Mouse (Mus musculus) lung, postnatal 10 days (tissue): ENCODE results near the gene Sowahd.
"Not testable (repeated sequence)": the region's sequence is repeated elsewhere in the genome, so short reads cannot be mapped to it uniquely, and the experiment has no call there.

Experiments used
- DNase-seq: peaks from one replicate; pipeline ENCODE4 v3.0.0; 2021

The Sowahd gene

GRCm38 (mm10) chrX:37048066-37048889 is at the start of gene Sowahd:
Sowahd (plus strand) TSS chrX:37048845.
- DNase-seq = peak; percentile 2

DNA sequence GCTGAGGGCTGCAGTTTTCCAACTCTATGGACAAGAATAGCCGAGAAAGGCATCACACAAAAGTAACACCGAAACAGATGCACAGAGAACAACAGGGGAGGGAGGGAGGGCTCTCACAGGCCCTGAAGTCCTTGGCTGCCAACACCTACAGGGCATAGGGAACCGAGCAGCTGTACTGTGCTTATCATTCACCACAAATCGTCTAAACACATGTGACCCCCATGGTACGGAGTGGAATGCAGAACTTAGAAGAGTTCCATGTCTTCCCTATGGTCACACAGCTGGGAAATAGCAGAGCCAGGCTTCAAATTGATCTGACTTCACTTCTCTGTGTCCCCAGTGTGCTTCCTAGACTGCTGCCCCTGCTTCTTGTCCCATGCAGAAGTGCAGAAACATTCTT is 34.8 kb upstream of the Sowahd start:
- DNase-seq = peak; percentile 5

DNA sequence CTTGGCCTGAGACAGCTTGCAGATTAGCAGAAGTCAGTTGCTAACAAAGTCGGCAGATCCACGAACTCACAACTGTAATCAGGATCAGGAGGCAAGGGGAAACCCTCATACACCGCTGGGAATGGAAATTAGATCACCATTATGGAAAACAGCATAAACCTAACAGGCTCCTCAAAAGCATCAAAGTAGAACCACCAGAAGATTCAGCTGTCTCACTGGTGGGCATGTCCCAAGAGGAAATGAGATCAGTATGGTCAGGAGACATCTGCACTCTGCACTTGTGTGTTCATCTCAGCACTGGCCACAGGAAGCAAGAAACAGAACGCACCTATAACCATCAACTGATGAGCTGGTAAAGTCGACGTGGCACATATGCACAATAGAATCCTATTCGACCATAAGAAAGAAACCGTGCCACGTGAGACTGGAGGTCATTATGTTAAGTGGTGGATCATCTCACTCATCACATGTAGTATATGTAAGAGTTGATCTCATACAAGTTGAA is 30.4 kb upstream of the Sowahd start:
- DNase-seq = no peak

GRCm38 (mm10) chrX:37019045-37019444 is 29.6 kb upstream of the Sowahd start:
- no peak for DNase-seq

DNA sequence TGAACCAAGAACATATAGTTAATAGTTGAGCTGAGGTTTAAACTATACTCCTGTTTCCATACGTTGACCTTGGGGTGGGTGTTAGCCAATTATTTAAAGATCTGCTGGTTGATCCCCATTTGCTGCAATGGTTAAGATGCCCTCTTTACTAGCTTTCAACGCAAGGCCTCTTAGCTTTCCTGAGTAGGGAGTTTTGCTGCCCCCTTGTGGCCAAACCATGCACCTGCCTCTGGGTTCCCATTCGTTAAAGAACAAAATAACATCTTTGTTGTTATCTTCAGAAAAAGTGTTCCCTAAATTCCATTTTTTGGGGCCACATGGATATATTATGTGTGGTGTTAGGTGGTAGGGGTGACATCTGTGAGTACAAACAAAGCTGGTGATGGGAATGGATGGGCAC is 26.0 kb upstream of the Sowahd start:
- DNase-seq = peak; percentile 66

GRCm38 (mm10) chrX:37023652-37024309 is 24.9 kb upstream of the Sowahd start:
- peak; percentile 43 for DNase-seq

- DNase-seq = peak; percentile 22
These were observed 20.3 kb upstream of the Sowahd start for GRCm38 (mm10) chrX:37028378-37028777.

GRCm38 (mm10) chrX:37042726-37043125 is 5.9 kb upstream of the Sowahd start:
- peak; percentile 47 for DNase-seq

DNA sequence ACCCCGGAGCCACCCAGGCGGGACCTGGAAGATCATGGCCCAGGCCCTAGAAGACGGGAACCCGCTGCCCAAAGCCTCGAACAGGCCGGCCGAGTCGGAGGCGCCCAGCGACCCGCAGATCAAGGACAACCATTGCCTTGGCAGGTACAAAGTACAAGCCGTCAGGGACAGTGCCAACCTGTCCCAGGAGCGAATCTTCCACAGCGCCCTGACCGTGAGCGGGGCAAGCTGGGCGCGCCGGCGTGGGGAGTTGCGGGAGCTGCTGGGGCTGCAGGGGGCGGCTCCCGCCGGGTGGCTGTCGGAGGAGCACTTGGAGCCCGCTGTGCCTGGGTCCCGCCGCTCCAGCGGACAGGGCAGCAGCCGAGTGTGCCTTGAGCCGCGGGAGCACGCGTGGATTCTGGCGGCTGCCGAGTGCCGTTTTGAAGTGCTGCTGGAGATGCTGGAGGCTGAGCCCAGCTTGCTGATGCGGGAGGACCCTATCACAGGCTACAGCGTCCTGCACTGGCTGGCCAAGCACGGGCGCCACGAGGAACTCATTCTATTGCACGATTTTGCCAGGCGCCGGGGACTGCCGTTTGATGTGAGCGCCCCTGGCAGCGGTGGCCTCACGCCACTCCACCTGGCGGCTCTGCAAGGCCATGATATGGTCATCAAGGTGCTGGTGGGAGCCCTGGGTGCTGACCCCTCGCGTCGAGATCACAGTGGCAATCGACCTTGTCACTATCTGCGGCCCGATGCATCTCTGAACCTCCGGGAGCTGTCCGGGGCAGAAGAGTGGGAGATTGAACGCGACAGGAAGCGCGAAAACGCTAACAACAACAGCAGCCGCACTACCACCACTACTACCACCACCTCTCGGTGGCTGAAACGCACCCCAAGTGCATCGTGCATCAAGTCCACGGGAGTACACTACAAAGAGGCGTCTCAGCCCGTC is 512 bp downstream of the Sowahd start:
- no peak for DNase-seq

GRCm38 (mm10) chrX:37063902-37064301 is 15.3 kb downstream of the Sowahd start:
- no peak for DNase-seq

GRCm38 (mm10) chrX:37067299-37067698 is 18.7 kb downstream of the Sowahd start:
- no peak for DNase-seq

DNA sequence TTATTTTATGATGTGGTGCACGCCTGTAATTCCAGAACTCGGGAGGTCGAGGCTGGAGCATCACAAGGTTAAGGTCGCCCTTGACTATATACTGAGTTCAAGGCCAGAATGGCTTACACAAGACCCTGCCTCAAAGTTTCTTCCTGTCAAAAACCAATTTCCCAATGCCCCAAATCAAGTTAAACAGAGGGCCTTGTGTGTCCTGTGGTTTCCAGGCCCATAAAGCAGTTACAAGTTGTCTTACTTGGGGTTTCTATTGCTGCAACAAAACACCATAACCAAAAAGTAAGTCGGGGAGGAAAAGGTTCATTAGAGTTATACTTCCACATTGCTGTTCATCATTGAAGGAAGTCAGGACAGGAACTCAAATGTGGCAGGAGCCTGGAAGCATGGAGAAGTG is 20.1 kb downstream of the Sowahd start:
- DNase-seq = no peak

DNA sequence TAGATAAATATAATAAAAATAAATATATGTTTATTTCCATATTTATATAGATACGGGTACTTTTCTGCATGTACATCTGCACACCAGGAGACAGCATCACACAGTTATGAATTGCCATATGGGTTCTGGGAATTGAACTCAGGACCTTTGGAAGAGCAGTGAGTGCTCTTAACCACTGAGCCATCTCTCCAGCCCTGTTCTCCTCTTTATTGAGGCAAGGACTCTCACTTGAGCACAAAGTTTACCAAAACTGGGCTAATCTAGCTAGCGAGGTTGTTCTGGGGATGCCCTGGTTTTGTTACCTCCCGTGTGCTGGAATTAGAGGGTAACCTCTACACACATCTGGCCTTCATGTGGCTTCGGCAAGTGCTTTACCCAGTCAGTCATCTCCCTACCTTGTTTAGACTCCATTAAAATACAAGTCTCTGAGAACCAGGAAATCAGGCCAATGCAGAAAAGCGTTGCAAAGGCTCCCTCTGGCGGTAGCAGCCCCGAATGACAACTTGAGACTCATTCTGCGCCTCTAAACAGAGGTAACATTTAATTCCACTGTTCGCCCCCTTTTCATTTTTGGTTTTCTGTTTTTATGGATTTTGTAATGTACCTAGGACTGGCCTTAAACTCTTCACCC is 25.7 kb downstream of the Sowahd start:
- peak; percentile 48 for DNase-seq

- no peak for DNase-seq
These were observed 28.0 kb downstream of the Sowahd start for GRCm38 (mm10) chrX:37076651-37077050.

DNA sequence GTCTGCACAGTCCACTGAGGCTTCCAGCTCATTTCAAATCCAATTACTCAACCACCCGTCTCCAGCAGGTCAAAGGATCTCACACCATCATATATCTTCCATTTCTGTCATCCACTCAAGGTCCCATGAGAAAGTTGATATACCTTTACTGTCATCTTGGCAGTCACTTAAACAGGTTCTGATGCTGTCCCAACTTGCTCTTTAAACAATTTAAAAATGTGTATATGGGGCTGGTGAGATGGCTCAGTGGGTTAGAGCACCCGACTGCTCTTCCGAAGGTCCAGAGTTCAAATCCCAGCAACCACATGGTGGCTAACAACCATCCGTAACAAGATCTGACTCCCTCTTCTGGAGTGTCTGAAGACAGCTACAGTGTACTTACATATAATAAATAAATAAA is 31.7 kb downstream of the Sowahd start:
- DNase-seq = not testable (repeated sequence)

GRCm38 (mm10) chrX:37081194-37081593 is 32.5 kb downstream of the Sowahd start:
- no peak for DNase-seq

DNA sequence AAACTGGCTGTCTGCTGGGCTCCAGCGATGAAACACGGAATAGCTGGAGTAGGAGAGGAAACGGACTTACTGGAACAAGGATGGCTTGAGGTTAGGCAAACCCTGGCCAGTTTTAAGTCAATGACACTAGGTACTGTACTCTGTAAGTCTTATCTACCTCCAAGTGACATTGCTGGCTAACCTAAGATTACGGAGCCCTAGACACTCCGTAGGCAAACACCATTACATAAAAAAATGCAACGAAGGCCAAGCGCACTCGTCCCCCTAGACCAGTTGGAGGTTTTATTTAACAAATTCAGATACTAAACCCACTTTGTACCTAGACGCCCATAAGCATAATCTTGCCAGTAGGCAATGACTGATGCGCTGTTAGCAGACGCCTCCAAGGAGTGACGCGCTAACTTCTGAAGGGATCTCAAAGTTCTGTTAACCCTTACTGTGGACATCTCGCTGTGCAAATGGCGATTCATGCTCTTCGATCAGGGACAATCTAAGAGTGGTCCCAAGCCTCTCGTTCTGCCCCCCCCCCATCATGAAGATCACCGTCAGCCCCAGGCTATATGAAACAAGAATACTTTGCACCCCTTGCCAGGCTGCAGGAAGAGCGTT is 35.8 kb downstream of the Sowahd start:
- DNase-seq = peak; percentile 11

GRCm38 (mm10) chrX:37084927-37085660 is 36.4 kb downstream of the Sowahd start, which contains the start of gene Rpl39:
Rpl39 (minus strand) TSS chrX:37085402.
- DNase-seq = peak; percentile 94

- no peak for DNase-seq
These were observed 37.0 kb downstream of the Sowahd start for GRCm38 (mm10) chrX:37085665-37086064.

DNA sequence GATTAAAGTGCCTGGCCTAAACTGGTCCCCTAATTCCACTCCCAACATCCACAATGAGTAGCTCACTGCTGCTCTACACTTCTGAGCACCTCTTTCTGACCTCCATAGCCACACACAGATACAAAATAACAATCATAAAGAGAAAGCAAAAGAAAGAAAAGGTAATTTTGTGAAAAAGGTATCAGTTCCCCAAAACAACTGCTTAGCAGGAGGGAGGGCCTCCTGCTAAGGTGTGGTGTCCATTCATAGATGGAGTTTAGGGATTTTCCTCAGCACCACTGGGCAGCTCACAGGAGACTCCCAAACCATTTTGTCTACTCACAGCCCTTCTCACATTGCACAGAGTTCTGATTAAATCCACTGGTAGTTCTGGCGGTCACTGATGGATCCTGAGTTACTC is 40.1 kb downstream of the Sowahd start:
- DNase-seq = no peak

DNA sequence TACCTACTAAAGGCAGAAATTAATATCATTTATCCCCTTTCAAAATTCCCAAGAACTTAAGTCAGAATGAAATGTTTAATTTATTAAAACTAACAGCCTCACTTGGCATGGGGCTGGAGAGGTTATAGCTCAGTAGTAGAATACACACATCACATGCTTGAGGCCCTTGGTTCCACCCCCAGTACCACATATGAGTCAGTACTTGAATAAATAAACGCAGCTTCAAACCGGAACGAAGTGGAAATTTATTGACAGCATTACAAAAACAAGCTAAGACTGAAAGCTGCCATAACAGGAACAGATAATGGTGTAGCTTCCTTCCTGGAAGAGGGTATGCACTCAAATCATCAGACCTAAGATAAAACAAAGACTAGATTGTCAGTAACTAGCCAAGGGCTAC is 42.8 kb downstream of the Sowahd start:
- no peak for DNase-seq
